Mouse (Mus musculus): ENCODE results near the gene Ppp1r32. TPM values are rescaled to one million over a fixed set of nuclear protein-coding genes. Genes with fewer than 3 reads are reported as not detected.

The Ppp1r32 gene
- total RNA-seq, 2 experiments from 2014 or later: 0.57 TPM; not detected in 1

DNA sequence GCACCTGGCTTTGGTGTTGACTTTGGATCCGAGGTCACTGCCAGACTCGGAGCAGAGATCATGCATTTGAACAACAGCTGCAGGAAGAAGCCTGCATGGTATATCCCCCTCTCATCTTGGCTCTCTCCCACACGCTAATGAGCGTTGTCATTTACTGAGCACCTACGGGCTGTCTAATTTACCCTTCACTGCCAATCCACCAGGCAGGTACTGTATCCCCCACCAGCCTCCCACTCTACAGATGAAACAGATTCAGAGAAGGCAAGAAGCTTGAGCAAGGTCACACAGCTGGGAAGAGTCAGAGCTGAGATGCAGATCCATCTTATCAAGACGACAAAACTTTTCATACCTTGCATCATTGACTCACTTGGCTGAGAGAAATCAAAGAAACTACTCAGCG lies 21.1 kb downstream of the Ppp1r32 start:
- ATAC-seq (replicated peaks; ENCODE audit: low FRiP score, low TSS enrichment, poor library complexity, severe bottlenecking): no peak

- no peak for ATAC-seq (replicated peaks; ENCODE audit: low FRiP score, low TSS enrichment, poor library complexity, severe bottlenecking)
Measured at GRCm38 (mm10) chr19:10459907-10460306, 22.8 kb downstream of the Ppp1r32 start.

GRCm38 (mm10) chr19:10458096-10458495 lies 24.6 kb downstream of the Ppp1r32 start:
- no peak for ATAC-seq (replicated peaks; ENCODE audit: low FRiP score, low TSS enrichment, poor library complexity, severe bottlenecking)

DNA sequence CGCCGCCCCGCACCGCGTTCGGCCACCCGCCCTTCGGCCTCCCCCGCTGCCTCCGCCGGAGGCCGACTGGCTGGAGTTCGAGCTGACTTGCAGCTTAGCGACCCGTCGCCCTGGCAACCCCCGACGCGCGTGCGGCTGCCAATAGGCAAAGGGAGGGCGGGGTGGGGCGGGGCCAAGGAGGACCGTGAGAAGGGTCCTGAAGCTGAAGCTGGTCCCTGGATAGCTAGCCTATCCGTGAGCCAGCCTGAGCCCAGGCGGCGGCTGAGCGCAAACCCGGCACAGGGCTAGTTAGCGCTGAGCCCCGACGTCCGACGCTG lies 25.3 kb downstream of the Ppp1r32 start:
- ATAC-seq (replicated peaks; ENCODE audit: low FRiP score, low TSS enrichment, poor library complexity, severe bottlenecking): no peak

- ATAC-seq (replicated peaks; ENCODE audit: low FRiP score, low TSS enrichment, poor library complexity, severe bottlenecking): no peak
Measured at GRCm38 (mm10) chr19:10456752-10457483, 25.8 kb downstream of the Ppp1r32 start, which contains the start of gene Lrrc10b. TSS of gene Lrrc10b (minus strand) at chr19:10457473.

- no peak for ATAC-seq (replicated peaks; ENCODE audit: low FRiP score, low TSS enrichment, poor library complexity, severe bottlenecking)
Measured at GRCm38 (mm10) chr19:10455437-10455806, 27.3 kb downstream of the Ppp1r32 start.

DNA sequence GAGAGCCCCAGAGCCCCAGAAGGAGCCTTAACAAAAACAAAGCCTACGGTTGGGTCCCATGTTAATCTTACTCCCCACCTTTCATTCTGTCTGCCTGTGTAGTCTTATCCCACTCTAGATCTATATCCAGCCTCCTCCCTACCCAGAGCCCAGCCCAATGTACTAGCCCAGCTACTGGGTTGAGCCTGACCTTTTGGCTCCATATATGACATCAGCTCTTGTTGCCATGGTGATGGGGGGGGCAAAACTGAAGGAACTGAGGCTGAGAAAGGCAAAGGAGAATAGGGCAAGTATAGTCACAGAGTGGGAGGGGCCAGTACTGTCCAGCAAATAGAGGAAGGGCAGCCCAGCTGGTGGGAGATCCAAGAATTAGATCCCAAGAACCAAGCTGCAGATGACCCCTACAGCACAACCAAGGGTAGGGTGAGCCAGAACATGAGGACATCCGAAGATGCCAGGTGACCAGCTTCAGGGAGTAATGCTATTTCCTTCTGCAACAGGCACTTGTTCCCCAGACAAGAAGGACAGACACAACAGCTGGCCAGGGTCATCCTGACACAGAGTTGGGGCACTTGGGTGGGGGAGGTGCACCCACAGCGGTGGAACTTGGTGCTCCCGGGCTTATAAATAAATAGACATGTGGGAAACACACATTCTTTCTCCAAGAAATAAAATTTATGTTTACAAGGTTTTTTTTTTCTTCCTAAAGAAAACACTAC lies 27.9 kb downstream of the Ppp1r32 start:
- no peak for ATAC-seq (replicated peaks; ENCODE audit: low FRiP score, low TSS enrichment, poor library complexity, severe bottlenecking)

DNA sequence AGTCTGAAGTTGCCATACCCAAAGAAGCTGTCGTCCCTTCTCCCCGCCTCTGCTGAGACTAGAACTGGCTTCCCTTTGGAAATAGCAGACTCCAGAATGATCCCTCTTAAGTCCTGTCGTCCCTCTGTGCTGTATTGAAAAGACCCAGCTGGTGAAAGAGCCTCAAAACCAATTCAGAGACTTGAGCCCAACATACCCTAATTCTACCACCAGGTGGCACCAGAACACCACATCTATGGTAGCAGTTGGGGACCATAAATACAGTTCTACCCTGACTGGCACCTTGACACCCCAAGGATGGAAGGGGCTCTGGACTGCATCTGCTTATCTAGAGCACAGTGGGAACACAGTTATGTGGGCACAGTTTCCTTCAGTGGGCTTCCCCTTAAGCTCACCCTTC lies 33.0 kb downstream of the Ppp1r32 start:
- 0 out of 2 replicates have a peak, but pooled peaks have one; percentile 48 for ATAC-seq (replicated peaks; ENCODE audit: low FRiP score, low TSS enrichment, poor library complexity, severe bottlenecking)

- ATAC-seq (replicated peaks; ENCODE audit: low FRiP score, low TSS enrichment, poor library complexity, severe bottlenecking): no peak
Measured at GRCm38 (mm10) chr19:10449190-10449589, 33.5 kb downstream of the Ppp1r32 start.

- no peak for ATAC-seq (replicated peaks; ENCODE audit: low FRiP score, low TSS enrichment, poor library complexity, severe bottlenecking)
Measured at GRCm38 (mm10) chr19:10448275-10448674, 34.5 kb downstream of the Ppp1r32 start.

- no peak for ATAC-seq (replicated peaks; ENCODE audit: low FRiP score, low TSS enrichment, poor library complexity, severe bottlenecking)
Measured at GRCm38 (mm10) chr19:10444685-10445369, 37.9 kb downstream of the Ppp1r32 start.

DNA sequence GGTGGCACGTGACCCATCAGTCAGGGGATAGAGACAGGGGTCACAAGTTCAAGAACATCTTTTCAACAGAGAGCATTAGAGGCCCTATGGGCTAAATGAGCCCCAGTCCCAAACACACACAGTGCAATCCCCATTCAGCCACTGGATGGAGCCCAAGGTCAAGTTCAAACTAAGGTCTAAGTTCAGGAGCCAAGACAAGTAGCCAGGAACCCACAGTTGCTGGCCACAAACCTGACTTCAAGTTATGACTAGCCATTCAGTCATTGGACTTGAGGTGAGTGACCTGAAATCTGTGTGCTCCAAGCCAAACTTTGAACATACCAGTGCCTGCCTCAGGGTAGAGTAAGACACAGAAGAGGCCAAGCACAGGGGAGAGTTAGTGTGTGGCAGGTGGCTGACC lies 45.2 kb downstream of the Ppp1r32 start:
- no peak for ATAC-seq (replicated peaks; ENCODE audit: low FRiP score, low TSS enrichment, poor library complexity, severe bottlenecking)

- no peak for ATAC-seq (replicated peaks; ENCODE audit: low FRiP score, low TSS enrichment, poor library complexity, severe bottlenecking)
Measured at GRCm38 (mm10) chr19:10436726-10437125, 46.0 kb downstream of the Ppp1r32 start.

DNA sequence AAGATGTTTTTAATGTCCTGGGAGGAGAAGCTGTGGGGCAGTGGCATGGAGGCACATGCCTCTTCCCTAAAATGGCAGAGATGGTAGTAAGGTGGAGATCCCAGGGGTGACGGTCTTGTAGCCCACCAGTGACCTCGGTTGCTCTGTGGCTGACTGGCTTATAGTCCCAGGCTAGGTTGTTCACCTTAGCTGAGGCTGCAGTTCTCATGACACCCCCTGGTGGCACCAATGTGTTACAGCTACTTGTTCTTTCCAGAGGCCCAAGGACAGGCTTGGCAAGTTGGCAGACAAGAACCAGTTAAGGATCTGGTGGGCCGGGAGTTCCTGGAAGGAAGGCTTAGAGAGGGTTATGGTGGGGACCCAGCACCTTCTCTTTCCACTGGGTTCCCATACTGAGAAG lies 46.8 kb downstream of the Ppp1r32 start:
- peak; percentile 55; the same call in 1 of the 2 replicates for ATAC-seq (replicated peaks; ENCODE audit: low FRiP score, low TSS enrichment, poor library complexity, severe bottlenecking)

- ATAC-seq (replicated peaks; ENCODE audit: low FRiP score, low TSS enrichment, poor library complexity, severe bottlenecking): no peak
Measured at GRCm38 (mm10) chr19:10434927-10435326, 47.8 kb downstream of the Ppp1r32 start.

- no peak for ATAC-seq (replicated peaks; ENCODE audit: low FRiP score, low TSS enrichment, poor library complexity, severe bottlenecking)
Measured at GRCm38 (mm10) chr19:10433879-10434540, 48.7 kb downstream of the Ppp1r32 start.

- ATAC-seq (replicated peaks; ENCODE audit: low FRiP score, low TSS enrichment, poor library complexity, severe bottlenecking): no peak
Measured at GRCm38 (mm10) chr19:10433225-10433624, 49.5 kb downstream of the Ppp1r32 start.

GRCm38 (mm10) chr19:10431841-10432240 lies 50.9 kb downstream of the Ppp1r32 start:
- no peak for ATAC-seq (replicated peaks; ENCODE audit: low FRiP score, low TSS enrichment, poor library complexity, severe bottlenecking)

- ATAC-seq (replicated peaks; ENCODE audit: low FRiP score, low TSS enrichment, poor library complexity, severe bottlenecking): no peak
Measured at GRCm38 (mm10) chr19:10431410-10431809, 51.3 kb downstream of the Ppp1r32 start.

DNA sequence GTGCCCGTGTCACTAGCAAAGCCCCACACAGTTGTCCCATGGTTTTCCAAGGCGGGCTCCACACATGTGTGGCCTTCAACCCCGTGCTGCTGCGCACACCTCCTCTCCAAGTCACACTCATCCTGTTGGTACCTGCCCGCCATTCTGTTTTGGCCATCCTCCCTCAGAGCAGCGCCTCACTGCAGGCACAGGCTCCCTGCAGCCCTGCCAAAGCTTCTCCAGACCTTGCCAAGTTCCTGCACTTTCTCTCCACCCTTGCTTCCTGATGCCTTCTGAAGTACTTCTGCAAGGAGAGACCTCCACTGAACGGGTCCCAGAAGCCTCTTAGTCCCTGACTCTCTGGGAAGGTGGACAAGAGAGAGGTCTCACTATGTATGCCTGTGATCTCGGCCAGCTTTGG lies 53.4 kb downstream of the Ppp1r32 start:
- no peak for ATAC-seq (replicated peaks; ENCODE audit: low FRiP score, low TSS enrichment, poor library complexity, severe bottlenecking)
